Mouse (Mus musculus): ENCODE data around the gene Trim80.
A peak's percentile ranks its signal among the peaks of the same experiment; 100 is the strongest.
"Not testable (repeated sequence)": the region's sequence is repeated elsewhere in the genome, so short reads cannot be mapped to it uniquely, and the experiment has no call there.

Trim80 gene

DNA sequence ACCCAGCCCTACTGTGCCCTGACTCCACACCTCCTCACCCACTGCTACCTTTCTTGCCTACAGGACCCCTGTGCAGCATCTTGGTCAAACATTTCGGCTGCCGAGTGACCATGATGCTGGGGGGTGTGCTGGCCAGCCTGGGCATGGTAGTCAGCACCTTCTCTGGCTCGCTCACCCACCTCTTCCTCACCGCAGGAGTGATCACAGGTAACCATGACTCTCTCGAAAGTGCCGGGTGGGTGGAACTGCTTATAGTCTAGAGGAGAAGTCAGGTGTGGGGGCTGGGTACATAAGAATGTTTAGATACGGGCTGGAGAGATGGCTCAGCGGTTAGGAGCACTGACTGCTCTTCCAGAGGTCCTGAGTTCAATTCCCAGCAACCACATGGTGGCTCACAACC is 24.5 kb downstream of the Trim80 start:
- DNase-seq, result no peak

DNA sequence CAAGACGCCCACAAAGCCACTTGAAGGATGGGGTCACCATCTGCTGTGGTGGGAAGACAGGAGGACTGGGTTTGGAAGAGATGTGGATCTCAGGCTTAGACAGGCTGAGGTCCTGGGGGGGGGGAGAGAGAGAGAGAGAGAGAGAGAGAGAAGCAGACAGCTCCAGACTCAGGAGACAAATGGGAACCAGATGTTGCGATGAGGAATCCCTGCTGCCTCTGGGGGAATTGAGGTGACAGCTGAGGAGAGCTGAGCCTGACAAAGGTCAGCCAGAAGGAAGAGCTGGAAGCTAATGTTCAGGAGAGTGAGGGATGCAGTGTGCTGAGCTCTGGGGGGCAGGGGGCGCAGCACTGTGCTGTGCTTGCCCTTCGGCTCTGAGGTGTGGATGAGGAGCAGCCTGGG is 26.9 kb downstream of the Trim80 start:
- no peak for DNase-seq

DNA sequence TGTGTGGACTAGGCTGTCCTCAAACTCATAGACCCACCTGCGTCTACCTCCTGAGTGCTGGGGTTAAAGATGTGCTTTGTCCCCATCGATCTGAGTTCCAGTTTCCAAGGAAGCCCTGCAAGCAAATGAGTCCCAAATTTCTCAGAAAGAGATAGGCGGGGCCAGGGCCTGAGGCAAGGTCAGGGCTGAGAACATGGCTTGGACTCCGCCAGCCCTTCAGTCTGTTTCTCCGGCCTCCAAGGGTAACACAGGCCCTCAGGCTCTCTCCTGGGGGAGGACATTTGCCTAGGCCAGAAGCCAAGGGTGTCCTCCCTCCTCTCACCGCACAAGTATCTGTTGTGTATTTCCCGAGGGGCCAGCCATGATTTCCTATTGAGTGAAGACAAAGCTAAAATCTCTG is 31.8 kb downstream of the Trim80 start:
- DNase-seq, result no peak

DNA sequence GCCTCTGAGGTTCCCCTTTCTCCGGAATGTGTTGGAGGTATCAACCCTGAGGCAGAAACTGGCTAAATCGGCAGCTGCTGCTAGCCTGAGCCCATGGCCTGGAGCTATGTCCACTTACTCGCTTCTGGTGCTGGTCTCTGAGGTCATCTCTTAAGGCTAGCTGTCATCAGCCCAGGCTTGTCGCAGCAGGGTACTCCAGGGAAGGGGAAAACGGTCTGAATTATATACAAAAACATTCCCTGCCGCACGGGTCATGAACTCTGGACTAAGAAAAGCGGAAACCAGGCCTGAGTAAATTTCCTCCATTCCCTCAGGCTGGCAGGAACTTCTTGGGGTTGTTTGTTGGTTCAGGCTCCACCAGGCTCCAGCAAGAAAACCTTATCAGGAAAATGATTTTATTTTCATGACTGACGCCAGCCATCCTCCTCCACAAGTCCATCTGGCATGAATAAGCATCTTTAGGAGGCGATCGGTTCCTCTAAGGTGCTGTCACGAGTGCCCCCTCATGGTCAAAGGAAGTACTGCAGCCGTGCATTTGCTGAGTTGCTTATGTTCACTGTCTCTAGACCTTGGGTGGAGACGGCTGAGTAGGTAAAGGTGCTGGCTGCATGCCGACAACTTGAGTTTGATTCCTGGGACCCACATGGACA is 33.4 kb downstream of the Trim80 start:
- peak; percentile 96 for DNase-seq

DNA sequence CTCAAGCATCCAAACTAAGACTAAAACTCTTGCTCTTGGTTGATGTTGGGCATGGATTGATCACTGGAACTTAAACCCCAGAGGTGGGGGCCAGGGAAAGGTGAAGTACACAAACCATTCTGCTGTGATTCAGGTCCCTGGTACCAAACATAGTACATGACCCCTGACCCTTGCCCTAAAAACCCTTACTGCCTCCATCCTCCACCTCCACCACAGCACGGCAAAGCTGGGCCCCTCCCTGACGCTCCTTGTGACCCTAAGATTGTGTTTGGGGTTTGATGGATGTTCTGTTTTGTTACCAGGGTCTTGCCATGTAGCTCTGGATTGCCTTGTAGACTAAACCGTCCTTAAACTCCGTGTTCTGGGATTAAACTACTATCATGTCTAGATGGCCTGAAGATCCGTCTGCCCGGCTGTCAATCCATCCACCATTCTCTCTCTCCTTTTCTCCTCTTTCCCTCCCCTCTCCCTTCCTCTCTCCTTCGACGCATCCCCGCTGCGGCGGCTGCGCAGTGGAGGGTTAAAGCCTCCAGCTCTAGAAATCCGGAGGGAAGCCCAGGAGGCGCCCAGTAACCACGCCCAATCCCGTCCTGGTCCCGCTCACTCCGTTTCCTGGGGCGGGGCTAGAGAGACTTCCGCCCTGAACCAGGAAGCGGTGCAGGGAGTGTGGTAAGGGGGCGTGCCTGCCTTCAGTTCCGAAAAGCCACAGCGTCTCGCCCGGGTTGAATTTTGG is 34.8 kb downstream of the Trim80 start, which contains the start of gene Armc7:
Gene Armc7, plus strand, starts transcription at position 643 of the 733 bp plus-strand sequence.
- peak; percentile 96 for DNase-seq

DNA sequence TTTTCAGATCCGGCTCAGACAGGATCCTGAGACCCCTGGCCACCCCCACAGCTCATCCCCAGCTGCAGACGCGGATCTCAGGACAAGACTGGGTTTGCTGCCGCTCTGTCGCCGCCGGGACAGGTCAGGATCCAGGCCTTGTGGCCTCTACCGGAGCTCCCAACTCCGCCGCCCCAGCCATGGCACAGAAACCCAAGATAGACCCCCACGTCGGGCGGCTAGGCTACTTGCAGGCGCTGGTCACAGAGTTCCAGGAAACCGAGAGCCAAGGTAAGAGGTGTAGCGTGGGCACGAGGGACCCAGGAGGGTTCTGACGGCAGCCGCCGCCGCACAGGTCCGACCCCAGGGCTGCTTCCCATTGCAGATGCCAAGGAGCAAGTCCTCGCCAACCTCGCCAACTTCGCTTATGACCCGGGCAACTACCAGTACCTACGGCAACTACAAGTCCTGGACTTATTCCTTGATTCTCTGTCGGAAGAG is 35.5 kb downstream of the Trim80 start:
- no peak for DNase-seq

DNA sequence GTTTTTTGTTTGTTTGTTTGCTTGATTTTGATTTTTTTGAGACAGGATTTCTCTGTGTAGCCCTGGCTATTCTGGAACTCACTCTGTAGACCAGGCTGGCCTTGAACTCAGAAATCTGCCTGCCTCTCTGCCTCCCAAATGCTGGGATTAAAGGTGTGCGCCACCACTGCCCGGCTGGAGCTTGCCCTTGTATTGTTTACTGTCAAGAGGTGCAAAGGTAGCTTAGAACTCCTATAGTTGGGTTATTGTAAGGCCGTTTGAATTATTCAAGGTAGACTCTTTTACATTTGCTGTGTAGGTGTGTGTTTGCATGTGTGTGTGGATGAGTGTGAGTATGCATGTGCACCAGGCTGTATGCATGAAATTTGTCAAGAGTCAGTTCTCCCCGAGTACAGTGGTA is 36.3 kb downstream of the Trim80 start:
- not testable (repeated sequence) for DNase-seq

DNA sequence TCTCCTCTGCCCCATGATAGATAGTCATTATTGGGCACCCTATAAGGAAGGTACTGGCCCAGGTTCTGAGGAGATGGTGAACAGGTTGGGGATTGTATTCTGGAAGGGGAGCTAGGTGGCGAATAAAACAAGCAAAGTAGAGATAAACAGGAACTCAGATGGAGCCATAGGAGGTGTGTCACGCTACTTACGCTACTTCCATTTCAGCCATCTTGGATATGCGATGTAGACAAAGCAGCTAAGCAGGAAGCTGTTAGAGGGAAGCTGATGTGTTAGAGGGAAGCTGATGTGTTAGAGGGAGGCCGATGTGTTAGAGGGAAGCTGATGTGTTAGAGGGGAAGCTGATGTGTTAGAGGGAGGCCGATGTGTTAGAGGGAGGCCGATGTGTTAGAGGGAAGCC is 37.0 kb downstream of the Trim80 start:
- DNase-seq, result not testable (repeated sequence)

DNA sequence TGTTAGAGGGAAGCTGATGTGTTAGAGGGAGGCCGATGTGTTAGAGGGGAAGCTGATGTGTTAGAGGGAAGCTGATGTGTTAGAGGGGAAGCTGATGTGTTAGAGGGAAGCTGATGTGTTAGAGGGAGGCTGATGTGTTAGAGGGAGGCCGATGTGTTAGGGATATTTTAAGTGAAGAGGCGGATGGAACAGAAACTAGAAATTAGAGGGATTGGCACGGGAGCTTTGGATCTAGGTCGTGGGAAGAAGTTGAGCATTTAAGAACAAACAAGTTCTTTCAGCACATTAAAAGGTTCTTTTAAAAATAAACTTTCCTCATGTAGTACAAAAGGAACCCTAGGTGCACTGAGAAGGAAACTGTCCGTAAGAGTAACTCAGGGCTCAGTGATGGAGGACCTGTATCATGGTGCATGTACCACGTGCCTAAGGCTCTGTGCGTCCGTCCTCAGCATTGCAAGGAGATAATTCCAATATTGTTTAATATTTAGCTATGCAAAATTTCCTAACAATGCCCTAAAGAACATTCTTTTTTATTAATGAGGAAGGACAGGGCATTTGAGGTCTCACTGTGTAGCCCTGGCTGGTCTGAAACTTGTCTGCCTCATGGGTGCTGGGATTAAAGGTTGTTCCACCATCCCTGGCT is 38.1 kb downstream of the Trim80 start:
- no peak for DNase-seq

DNA sequence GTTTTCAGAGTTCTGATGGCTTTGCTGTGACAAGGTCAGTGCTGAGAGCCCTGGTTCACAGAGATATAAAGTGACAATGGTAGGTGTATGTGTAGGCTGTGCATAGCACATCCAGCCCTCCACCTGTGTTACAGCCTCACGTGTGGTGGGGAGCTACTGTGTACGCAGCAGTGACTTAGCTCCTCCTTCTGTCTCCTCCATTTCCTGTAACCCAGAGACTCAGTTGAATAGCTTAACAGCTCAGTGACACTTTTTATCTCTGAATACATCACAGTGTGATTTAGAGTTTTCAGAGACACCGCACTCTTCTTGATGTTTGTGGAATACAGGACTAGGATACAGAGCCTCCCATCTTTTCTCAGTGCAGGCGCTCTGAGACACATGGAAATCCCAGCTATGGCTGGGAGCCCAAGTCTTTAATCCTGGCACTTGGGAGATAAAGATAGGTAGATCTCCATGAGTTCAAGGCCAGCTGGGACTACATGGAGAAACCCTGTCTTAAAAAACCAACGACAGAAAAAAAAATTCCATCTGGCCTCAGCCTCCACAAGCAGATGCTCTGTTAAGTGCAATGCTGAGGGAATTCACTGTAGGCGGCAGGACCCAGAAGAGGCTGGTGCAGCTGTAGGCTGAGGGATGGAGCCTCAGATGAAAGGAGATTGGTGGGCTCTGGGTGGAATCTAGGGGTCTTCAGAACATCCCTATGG is 41.4 kb downstream of the Trim80 start:
- DNase-seq, result no peak

DNA sequence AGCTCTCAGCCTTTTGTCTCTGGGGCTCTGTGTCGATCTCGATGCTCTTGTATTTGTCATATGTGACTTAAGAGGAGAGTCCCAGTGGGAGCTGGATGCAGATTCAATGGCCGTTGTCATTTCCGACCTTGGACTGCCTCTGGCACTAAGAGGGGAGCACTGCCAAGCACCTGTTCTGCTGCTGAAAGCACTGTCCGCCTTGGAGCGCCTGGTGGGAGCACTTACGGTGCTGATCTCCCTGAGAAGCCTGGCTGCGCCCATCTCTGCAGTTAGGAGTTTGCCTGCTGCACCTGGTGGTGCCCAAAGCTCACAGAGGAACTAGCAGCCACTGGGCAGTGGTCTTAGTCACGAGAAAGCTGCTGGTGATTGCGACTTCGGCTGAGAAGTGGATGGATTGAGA is 42.9 kb downstream of the Trim80 start:
- DNase-seq, result no peak

DNA sequence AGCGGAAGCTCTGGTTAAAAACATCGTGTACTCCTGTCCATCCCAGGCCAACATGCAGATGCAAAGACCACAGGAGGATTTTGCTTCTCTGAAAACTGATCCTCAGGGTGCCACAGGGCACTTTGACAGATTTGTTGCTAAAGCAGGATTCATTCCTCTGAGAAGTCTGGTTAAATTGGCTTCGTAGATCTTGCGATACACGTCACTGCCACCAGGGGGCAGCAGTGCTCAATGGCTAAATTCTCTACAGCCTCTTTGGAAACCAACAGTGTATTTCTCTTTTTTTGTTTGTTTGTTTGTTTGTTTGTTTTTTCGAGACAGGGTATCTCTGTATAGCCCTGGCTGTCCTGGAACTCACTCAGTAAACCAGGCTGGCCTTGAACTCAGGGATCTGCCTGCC is 43.4 kb downstream of the Trim80 start:
- DNase-seq, result peak; percentile 80

DNA sequence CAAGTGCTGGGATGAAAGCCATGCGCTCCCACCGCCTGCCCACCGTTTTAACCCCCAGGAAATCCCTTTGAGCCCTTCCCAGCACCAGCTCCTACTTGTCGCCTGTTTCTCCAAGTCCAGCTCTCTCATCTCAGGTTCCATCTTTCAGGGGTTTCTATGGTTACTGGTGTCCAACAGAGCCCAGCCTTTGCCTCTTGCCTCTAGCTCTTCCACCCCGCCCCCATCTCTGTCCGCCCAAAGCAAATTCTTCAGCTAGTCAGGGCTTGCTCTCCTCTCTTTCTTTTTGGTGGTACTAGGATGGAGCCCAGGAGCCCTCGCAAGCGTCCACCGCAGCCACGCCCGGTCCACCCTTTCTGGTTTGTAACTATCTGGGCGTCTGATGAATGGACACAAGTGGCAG is 44.8 kb downstream of the Trim80 start:
- DNase-seq, result no peak

DNA sequence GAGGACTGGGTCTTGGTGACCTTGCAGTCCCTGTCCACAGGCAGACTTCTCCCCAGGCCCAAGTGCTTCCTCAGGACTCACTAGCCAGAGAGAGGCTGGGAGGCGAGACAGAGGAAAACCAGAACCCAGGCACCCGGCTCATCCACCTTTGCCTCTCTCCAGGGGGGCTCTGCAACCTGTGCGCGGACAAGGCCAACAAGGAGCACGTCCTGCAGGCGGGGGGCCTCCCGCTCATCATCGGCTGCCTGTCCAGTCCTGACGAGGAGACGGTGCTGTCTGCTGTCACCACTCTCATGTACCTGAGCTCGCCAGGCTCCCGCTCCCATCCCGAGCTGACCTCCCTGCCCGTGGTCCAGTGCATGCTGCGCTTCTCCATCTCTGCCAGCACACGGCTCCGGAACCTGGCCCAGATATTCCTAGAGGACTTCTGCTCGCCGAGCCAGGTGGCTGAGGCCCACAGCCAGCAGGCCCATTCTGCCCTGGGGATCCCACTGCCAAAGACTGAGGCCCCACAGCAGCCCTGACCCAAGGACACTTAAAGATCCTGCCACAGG is 48.3 kb downstream of the Trim80 start:
- DNase-seq, result no peak

DNA sequence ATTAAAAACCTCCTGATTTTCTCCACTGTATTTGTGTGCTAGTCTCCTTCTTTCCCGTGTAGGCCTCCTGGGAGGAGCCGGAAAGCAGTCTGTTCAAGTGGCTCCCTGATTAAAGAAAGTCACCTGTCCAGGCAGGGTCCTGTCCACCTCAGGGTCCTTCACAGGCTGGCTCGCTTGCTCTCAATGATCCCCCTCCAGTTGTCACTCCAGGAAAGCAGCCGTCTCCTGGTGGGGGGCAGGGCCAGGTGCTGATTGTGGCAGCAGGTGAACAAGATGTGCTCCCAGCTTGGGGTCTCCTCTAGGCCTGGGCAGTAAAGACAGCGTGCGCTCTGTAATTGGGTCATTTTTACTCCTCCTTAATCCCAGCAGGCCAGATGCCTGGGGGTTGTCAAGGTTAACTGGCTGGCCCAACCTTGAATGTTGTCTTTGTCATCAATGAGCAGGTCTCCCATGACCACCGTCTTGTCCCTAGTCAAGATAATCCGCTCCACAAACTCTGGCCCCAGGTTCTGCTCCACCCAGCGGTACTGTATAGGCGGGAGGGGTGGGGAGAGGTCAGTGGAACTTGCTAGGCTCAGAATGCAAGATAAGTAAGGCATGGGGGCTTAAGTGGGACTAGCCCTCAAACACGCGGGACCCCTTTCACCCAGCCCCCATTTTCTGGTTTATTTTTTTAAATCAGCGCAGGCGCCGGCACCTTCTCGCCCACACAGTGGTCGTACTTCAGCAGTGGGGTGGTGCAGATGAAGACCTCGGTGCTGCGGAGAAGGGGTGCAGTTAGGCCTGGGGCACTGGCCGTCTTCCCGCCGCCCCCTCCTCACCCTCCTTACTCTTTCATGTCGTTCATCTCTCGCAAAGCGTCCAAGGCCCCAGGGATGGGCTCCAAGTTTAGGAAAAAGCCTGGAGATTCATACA is 50.4 kb downstream of the Trim80 start:
- no peak for DNase-seq

DNA sequence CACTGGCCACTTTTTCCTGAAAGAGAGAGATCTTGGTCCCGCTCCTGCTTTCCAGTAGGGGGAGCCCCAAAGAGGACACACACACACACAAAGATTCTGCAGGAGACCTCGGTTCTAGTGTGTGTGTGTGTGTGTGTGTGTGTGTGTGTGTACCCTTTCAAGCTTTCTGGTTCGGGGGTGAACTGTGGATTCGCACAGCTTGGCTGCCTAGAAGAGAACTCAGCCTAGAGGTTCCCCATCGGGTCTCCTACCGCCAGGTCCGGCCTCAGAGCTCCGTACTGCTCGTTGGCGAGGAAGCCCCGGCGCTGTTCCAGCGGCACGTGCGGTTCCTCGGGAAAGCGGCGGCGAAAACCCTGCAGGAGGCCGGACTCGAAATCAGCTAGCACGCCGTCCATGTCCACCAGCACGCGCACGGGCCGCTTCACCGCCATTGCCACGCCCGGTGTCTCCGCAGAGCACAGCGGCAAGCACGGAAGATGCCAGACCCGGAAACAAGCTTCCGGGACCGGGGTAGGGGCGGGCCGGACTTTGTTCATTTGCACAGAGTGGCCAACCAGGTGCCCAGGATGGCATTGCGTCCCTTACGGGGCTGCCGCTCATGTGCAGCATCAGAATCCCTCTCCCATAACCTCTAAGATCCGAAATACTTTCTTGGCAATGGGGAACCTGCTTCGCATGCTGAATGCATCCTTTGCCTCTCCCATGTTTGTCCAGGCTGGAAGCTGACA is 51.2 kb downstream of the Trim80 start, which contains the start of gene Nt5c:
Gene Nt5c, minus strand, starts transcription at position 507 of the 728 bp plus-strand sequence.
- DNase-seq, result peak; percentile 83

DNA sequence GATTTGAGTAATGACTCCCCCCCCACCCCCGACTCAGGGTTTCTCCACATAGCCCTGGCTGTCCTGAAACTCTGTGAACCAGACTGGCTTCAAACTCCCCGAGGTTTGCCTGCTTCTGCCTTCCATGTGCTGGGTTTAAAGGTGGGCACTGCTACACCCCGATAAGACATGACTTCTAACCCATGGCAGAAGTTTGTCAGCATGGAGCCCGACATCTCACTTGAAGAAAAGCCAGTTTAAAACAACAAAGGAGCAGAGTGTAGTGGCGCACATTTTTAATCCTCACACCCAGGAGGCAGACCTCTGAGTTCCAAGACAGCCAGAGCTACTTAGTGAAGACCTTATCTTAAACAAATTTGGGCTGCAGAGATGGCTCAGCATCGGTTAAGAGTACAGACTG is 52.0 kb downstream of the Trim80 start:
- no peak for DNase-seq

DNA sequence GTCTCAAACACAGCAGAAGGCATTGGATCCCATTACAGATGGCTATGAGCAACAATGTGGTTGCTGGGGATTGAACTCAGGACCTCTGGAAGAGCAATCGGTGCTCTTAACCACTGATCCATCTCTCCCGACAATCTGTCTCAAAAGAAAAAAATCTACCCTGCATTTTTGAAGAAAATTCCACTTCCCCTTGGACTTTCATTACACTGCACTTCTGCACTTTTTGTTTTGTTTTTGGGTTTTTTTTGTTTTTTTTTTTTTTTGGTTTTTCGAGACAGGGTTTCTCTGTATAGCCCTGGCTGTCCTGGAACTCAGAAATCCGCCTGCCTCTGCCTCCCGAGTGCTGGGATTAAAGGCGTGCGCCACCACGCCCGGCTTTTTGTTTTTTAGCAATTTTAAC is 56.2 kb downstream of the Trim80 start:
- DNase-seq, result not testable (repeated sequence)
